Mouse (Mus musculus) embryo, embryonic 10.5 days (tissue): ENCODE measurements around the gene Snx29.
"Not testable (repeated sequence)": the region's sequence is repeated elsewhere in the genome, so short reads cannot be mapped to it uniquely, and the experiment has no call there.

ENCODE experiments used
- DNase-seq: peaks from one replicate; pipeline ENCODE4 v3.0.0-alpha.2; 2015; ENCODE audit warnings: low spot score

The Snx29 gene

DNA sequence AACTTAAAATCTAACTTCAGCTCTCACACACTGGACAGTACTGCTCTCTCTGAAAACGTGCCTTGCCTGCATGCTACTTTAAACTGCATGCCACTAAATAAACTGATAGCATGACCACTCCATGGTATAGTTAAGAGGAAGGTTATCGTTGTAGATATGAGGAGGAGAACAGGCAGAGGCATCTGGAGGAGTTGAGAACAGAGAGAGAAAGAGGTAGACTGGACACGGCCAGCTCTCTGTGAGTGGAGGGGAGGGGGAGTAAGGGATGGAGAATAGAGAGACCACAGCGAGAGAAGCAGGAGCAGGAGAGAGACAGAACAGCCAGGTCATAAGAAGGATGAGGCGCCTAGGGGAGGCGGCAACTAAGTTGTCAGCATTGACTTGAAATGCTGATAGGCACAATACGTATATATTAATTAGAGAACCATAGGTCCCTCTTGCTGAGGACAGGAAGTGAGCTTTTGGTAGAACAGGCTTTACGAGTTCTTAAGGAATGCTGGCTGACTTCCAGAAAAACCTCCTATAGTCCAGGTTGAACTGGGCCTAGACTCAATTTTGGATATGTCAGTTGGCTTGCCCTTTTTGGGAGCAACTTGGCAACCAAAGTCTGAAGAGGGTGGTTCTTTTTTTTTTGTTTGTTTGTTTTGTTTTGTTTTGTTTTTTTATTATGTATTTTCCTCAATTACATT is 85.4 kb downstream of the Snx29 start:
- no peak for DNase-seq

DNA sequence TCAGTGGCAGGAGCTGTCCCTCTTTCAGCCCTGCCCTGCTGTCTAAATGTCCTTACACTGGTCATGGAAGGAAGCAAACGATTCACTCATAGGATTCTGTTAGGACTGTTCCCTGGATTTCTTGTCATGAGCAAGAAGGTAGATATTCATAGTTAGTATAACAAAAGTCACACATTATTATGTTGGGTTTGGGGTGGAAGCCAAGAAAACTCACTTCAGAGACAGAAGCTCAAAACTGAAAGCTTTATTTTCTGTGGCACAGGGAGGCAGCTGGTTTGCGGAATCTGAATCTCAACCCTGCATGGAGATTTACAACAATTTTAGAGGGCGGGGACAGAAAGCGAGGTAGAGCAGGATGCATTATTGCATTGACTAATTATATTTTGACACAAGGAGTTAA is 86.0 kb downstream of the Snx29 start:
- DNase-seq: no peak

DNA sequence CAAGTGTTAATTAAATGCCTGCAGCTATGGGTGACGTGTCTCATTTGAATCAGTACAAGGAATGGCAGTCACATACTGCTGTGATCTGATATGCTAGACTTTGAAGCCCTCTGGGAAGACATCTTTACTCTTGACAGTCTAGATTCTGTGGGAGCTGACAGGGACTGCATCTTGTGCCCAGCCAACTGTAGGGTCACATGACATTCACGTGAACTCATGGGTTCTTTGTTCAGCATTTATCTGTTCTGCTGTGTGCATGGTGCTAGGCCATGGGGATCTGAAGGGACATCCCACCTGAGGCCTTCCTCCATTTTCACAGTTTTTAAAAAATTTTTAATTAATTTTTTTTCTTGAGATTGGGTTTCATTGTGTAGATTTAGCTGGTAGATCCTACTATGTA is 91.9 kb downstream of the Snx29 start:
- no peak for DNase-seq

DNA sequence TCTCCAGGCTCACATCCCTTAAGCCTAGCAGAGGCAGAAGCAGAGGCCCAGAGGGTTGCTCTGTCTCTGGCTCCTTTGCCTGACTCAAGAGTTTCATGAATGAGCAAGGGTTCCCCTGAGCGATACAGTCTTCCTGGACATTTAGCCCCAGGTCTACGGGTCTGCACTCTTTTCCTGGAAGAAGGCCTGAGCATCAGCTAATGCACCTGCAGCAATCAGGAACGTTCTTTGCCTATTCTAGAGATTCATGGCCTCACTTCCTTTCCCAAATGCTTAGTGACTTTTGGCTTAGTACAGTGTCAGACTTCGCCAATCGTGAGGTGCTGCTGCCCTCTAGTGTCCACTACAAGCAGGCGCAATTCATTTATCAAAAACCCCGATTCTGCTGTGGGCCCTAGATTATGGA is 95.5 kb downstream of the Snx29 start:
- DNase-seq: peak; percentile 78

DNA sequence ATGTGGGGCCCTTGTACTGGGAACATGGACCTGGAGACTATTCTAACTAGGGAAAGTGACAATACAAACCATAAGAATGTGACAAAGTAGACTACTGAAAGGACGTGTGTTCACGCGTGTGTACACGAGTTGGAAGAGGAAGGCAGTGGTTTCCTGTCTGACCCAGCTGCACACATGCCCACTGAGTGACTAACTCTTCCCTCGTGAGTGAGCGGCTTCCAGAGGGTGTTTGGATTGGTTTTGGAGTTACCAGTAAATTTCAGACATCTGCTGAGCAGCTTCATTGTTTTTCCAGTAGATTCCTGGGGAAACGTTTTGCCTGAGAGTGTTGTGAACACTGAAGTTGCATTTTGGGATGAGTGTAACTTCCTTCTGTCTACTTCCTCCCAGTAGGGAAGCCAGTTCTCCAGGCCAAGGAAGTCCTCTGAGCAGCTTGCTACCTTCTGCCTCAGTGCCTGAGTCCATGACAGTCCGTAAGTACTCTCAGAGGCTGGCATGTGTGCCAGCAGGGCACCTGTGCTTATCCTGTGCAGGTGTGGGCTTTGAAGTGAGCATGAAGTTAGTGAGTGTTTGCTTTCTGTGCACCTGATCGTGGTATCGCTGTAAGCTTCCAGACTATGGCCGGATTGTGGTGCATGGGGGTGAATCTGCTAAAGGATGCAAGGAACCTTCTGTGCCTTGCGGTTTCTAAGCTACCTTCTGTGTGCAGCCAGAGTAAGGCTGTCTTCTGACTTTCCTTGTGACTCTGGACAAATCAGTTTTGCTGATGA is 97.8 kb downstream of the Snx29 start:
- DNase-seq: no peak

DNA sequence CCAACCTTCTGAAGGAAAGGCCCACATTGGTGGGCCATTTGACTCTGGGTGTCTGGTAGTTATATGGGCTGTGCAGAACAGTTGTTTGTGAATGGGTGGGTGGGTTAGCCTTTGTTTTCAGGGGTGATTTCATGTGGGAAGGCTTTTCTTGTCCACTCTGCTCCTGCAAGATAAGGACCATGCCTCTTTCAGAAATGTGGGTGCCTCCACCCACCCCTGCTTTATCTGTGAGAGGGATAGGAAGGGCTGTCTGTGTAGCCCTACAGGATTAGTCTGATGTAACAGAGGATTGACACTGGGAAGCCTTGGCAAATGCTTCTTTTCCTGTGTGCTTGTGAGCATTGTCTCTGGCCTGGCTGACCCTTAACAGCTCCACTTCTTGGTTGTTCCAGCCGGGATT is 99.5 kb downstream of the Snx29 start:
- DNase-seq: no peak

DNA sequence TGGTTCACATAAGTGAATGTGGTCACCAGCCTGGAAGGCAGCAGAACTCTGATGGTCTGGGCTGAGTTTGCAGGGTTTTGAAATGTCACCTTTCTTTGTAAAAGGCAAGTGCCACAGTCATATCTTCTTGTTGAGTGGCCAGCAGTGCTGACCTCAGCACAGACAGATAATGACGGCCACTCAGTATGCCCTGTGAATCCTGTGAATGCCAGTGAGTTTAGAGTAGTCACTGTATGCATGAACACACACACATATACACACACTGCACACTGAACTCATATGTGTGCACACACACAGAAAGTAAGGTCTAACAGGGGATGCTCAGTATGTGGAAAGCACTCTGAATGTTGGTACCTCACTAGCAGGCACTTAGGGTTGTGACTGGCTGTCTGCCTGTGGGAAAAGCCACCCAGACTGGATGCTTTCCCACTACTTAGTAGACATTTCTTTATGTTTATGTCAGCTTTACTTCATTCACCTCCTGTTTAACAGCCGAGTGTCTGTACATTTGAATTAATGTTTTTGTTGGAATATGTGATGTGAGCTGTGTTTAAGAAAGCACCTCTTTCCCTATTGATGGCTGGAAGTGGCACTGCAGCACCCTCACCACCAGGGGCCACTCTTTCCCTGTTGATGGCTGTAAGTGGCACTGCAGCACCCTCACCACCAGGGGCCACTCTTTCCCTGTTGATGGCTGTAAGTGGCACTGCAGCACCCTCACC is 100.3 kb downstream of the Snx29 start:
- DNase-seq: no peak

DNA sequence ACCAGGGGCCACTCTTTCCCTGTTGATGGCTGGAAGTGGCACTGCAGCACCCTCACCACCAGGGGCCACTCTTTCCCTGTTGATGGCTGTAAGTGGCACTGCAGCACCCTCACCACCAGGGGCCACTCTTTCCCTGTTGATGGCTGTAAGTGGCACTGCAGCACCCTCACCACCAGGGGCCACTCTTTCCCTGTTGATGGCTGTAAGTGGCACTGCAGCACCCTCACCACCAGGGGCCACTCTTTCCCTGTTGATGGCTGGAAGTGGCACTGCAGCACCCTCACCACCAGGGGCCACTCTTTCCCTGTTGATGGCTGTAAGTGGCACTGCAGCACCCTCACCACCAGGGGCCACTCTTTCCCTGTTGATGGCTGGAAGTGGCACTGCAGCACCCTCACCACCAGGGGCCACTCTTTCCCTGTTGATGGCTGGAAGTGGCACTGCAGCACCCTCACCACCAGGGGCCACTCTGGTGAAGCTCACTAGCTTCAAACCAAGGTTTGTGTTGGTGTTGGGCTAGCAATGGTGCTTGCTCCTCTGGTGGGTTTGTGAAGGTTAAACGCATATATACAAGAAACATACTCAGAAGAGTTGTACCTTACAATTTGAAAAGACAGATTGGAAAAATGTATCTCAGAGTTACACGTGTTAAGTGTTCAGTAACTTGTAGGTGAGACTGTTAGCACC is 101.0 kb downstream of the Snx29 start:
- DNase-seq: peak; percentile 16

DNA sequence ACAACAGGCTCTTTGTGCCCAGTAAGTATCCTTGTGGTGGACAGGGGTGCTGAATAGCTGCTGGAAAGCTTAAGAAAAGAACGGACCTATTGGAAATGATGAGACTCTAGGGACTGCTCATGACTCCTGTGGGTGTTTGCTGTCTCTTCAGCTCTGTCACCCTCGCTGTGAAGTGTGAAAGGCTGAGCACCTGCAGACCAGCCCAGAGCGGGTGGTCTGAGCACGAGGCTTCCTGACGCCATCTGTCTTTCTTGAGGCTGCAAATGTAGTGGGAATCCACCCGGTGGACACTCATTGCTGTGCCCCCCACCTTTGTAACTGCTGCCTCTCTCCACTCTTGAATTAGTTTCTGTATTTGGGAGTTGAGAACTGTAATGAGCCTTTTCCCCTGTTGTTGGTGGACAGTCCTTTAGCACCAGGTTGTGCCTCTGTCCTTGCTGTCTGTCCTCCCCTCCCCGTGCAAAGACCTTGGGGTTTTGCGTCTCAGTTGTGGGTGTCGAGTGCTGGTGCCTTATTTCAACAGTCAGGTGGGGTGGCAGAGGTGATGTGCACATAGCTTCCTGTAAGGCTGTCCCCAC is 101.9 kb downstream of the Snx29 start:
- no peak for DNase-seq

DNA sequence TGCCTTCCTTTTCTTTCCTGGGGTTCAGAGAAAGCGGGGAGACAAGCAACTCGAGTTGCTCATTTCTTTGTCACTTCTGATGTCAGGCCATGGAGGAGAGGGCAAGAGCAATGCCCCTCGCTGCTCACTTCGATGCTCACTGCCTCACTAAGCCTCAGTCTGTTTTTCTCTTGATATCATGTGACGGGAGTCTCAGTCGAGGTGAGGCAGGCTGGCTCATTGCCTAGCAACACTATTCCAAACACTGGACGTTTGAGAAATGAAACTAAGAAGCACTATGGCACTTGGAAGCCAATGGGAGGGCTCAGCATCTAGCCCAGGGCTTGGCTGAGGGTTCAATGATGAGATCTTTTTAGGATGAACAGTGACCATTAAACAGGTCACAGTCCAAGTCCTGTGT is 102.6 kb downstream of the Snx29 start:
- DNase-seq: no peak

DNA sequence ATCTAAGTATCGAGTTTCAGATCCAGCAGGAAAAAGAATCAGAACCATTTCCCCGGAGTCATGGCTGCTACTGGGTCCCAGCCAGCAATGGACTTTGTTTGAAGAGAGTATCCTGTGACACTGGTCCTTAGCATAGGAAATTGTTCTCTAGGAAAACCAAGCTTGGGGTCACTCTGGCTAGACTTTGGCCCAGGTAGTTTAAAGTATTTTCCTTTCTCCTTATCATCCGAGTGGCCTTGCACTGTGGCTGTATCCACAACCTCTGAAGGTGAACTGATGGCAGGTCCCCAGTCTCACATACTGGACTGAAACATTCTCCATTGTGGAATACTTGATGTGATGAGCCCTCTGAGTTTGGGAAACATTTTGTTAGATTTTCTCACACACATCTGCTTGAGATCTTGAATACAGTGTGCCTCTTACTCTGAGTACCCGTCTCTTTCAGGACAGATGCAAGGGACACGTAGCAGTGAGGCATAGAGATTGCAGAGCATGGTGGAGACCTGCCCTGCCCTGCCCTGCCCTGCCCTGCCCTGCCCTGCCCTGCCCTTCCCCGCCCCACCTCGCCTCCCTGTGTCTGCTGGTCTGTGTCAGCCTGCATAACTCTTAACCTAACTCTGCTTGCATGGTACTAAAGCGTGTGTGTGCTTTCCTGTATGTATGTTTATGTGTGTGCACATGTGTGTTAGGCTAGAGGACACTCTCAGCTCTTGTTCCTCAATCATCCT is 104.3 kb downstream of the Snx29 start:
- no peak for DNase-seq

DNA sequence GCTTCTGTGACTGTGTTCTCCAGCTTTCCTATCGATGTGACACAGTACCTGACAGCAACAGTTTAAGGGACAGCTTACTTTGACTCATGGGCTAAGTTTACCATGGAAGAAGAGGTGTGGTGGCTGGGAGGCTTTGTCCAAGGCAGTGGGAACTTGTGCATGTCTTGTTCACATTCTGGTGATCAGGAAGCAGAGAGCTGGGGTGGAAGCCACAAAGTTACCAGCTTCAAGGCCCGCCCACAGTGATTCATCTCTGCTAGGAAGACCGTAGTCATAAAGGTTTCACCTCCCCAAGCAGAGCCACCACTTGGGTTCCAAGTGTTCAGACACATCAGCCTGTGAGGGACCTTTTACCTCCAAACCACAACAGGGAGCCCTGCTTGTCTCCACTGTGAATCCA is 107.1 kb downstream of the Snx29 start:
- no peak for DNase-seq

DNA sequence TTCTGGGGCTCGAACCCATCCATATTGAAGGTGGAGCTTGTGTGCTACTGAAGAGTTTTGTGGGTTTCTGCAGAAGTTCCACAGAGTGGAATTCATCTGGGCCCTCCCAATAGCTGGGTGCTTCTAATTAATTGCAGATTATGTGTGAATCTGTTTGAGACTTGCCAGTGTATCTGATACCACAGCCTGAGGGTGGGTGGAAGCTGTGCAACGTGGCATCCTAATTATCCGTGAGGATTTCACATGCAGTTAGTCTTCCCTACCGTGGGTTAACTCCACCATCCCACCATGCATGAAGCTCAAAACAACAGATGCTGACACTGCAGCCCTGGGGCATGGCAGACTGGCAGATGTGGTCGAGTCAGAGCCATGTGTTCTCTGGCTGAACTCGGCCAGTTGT is 107.8 kb downstream of the Snx29 start:
- no peak for DNase-seq

DNA sequence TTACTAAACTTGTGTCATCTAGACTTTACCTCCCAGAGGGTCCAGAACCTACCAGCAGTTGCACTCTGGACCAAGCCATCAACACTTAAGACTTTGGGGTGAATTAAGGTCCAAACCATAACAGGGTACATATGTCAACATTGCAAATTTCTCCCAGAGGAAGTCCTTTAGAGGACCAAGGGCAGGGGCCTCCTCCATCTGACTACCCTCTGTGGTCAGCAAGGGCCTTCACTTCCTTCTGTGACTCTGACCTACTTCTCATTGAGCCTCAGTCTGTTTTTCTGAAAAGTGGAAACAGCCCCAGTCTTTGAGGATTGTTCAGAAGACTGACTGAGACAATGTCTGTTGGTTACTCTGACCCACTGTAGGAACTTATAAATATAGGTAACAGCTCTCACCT is 111.1 kb downstream of the Snx29 start:
- no peak for DNase-seq

DNA sequence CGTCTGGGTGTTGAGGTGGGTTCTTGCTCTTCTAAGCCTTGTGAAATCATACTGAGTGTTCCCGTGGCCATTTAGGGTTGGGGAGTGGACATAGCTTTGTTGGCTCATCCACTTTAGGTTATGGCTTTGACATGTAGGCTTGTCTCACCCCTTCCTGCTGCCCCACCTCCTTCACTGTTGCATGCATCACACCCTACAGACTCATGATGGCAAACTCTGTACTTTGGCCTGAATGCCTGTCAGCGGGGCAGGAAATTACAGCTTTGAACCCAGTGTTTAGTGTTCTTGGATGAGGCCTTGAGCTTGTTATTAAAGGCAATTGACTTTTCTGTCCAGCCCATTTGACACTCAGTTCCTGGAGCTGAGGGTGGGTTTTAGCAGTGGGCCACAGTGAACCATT is 114.9 kb downstream of the Snx29 start:
- no peak for DNase-seq

DNA sequence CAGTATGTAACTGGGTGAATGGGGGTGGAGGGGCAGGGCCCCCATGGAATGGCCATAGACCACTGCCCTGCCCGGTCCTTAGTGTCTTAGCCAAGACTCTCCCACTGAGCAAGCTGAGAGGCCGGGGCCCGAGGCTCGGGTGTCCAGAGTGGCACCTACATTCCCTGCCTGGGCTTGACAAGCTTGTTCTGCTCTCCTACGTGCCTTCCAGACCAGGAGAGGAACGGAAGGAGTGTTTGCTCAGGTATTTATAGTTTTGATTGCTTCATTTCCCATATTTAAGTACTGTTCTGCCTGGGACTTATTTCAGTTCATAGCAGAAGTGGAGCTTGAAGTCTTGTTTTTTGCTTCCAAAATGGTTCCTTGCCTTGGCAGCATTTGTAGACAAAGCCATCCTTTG is 116.7 kb downstream of the Snx29 start:
- no peak for DNase-seq

DNA sequence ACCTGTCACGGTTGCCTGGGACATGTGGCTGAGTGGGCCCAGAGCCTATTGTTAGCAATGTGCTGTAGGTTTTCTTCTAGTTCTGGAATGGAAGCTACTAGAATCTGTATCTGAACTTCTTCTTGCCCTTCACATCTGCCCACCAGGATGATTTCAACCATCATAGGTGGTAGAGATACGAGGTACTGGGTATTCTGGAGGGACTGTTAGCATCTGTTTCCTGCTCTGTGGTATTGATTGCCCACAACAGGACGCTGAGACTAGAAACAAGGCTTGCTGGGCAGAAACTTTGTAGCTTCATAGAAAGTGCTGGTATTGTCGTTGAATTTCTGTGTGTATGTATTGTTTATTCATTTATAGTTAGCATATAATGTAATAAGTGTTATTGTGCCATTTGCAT is 118.9 kb downstream of the Snx29 start:
- no peak for DNase-seq

DNA sequence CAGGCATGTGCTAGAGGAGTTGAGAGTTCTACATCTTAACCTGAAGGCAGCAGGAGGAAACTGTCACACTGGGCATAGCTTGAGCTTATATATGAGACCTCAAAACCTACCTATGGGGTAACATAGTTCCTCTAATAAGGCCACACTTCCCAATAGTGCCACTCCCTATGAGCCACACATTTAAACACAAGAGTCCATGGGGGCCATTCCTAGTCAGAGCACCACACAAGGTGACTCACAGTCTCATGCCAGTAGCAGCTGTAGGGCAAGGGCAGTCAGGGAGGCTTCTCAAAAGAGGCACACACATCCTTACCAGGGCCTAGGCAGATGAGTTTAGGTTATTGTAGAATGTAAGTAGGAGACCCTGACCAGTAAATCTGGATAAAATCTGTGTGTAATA is 119.8 kb downstream of the Snx29 start:
- no peak for DNase-seq

DNA sequence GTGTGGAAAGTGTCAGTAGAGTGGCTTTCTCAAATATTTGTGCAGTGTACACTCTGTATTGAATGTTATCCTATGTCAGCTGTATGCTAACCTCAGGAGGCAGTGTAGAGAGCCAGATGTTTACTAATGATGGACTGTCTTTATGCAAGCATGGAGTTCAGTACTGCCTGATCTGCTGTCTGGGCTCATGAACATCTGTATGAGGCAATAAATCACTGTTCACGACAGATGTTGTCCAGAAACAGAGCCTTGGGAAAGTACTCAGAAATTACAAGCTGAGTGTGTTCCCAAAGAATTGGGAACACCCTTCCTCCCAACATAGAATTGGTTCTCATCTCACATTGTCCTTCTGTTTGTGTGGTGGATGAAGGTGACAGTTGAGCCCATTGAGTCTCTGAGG is 121.9 kb downstream of the Snx29 start:
- DNase-seq: no peak

DNA sequence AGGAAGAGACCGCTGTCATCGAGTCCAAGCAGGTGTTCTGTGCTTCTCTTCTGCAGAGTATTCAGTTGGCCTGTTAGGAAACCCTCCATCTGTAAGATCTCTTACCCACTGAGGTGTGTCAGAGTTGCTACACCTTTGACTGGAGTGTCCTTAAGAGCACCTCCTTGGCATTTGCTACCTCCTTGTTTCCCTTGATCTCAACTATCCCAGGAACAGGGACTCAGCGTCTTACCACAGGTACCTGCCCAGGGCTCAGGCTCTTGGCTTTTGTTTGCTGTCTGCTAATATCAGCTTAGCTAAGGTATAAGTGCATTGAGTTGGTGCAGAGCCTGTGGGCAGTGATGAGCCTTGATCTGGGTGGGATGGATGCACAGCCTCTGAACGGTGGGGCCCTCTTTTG is 124.3 kb downstream of the Snx29 start:
- no peak for DNase-seq

DNA sequence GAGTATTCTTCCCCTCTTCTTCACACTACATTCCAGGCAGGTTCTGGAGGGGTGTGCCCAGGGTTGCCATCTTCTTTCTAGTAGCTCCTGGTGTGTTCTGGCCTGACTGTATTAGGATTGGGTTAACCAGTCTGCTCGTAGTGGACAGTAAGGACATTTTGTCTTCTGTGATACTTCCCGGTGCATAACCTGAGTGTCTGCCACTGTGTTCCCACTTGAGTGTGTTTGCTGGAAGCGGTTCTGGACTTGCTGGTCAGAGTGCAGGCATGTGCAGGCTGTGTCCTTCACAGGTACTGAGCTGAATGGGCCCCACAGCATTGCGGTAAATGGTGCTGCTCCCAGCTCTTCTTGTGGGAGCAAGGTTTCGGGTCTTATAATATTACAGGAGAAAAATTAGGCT is 125.2 kb downstream of the Snx29 start:
- DNase-seq: no peak

DNA sequence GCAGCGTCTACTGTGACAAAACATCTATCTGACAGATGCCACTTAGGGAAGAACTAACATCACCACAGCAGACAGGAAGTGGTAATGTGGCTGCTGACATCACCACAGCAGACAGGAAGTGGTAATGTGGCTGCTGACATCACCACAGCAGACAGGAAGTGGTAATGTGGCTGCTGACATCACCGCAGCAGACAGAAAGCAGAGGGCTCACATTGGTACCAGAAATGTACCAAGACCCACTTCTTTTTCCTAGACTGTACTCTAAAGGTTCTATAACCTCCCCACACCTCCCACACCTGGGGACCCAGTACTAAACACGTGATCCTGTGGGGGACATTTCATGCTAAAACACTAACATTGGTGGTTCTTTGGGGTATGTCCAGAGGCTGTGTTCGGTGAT is 126.0 kb downstream of the Snx29 start:
- DNase-seq: not testable (repeated sequence)
